Mouse (Mus musculus) kidney, embryonic 14.5 days (tissue): ENCODE results near the gene Actl6b. TPM values are rescaled to one million over a fixed set of nuclear protein-coding genes. Genes with fewer than 3 reads are reported as not detected.

ENCODE experiments used
- ATAC-seq: fragments of 200-750 bp; cut with Nextera tagmentation; 2 replicates; pipeline ENCODE4 v1.8.0; 2017; ENCODE audit warnings: moderate number of reproducible peaks, mild to moderate bottlenecking, moderate TSS enrichment, moderate library complexity; ENCODE audit not compliant: low FRiP score, low TSS enrichment
- H3K27ac ChIP-seq: fragments of 300-500 bp; sonication (generic); 2 replicates; pipeline ENCODE4 v1.5.1; 2014; ENCODE audit warnings: low read depth, mild to moderate bottlenecking, low read length, moderate library complexity, mixed read lengths
- H3K27me3 ChIP-seq: fragments of 300-500 bp; sonication (generic); 2 replicates; pipeline ENCODE4 v1.6.1; 2014; ENCODE audit warnings: mild to moderate bottlenecking, low read length; ENCODE audit not compliant: control insufficient read depth, insufficient read depth
- H3K36me3 ChIP-seq: fragments of 300-500 bp; sonication (generic); 2 replicates; pipeline ENCODE4 v1.6.1; 2014; ENCODE audit warnings: low read length, mixed read lengths; ENCODE audit not compliant: control insufficient read depth, insufficient read depth
- H3K4me1 ChIP-seq: fragments of 300-500 bp; sonication (generic); 2 replicates; pipeline ENCODE4 v1.6.1; 2014; ENCODE audit warnings: low read length, mixed read lengths; ENCODE audit not compliant: control insufficient read depth, insufficient read depth
- H3K4me2 ChIP-seq: fragments of 300-500 bp; sonication (generic); replicated peaks from 2 replicates; pipeline ENCODE4 v1.6.1; 2014; ENCODE audit warnings: low read depth, mild to moderate bottlenecking, low read length
- H3K4me3 ChIP-seq: fragments of 300-500 bp; sonication (generic); 2 replicates; pipeline ENCODE4 v1.5.1; 2014; ENCODE audit warnings: mild to moderate bottlenecking, low read length
- H3K9ac ChIP-seq: fragments of 300-500 bp; sonication (generic); 2 replicates; pipeline ENCODE4 v1.6.1; 2014; ENCODE audit warnings: low read depth, mild to moderate bottlenecking, low read length, moderate library complexity
- H3K9me3 ChIP-seq: fragments of 300-500 bp; sonication (generic); 2 replicates; pipeline ENCODE4 v1.6.1; 2016; ENCODE audit warnings: low read length; ENCODE audit not compliant: control insufficient read depth
- WGBS: fragments of 180-500 bp; shearing (Covaris S2); extraction: QIAGEN DNeasy Blood & Tissue Kit; methylation state at CpG from one replicate; pipeline ENCODE4 v1.1.7; 2014; 5-methylcytosine and 5-hydroxymethylcytosine counted together
- polyA plus RNA-seq: library from polyadenylated mRNA; unstranded; fragments of >200 nt; fragmentation: Nextera tagmentation; extraction: Ambion mirVana; gene quantifications from 2 replicates; pipeline ENCODE4 v1.2.1, GENCODE M21; 2014

Actl6b gene
- polyA plus RNA-seq, 1 experiment from 2014 or later = not detected

- Histone ChIP-seq H3K4me2 (no peak overlapping the region), H3K9me3 (no peaks in the 10 kb centered on the region), H3K27ac (no peak overlapping the region), H3K27me3 (no peaks in the 10 kb centered on the region), H3K4me1 (no peaks in the 10 kb centered on the region), H3K9ac (no peak overlapping the region), H3K4me3 (no peak overlapping the region), H3K36me3 (no peaks in the 10 kb centered on the region)
- no peak for ATAC-seq
- 69% methylated on average over 6 of the region's 6 CpGs for WGBS
Measured at GRCm38 (mm10) chr5:137565744-137566143, 12.4 kb downstream of the Actl6b start.

GRCm38 (mm10) chr5:137566416-137566815 lies 13.1 kb downstream of the Actl6b start:
- H3K9me3 ChIP-seq = no peaks in the 10 kb centered on the region
- H3K27ac ChIP-seq = no peak overlapping the region
- no peak overlapping the region for H3K9ac ChIP-seq
- H3K4me3 ChIP-seq = no peak overlapping the region
- no peak for ATAC-seq
- no peaks in the 10 kb centered on the region for H3K27me3 ChIP-seq
- no peak overlapping the region for H3K4me2 ChIP-seq
- H3K36me3 ChIP-seq = no peaks in the 10 kb centered on the region
- no peaks in the 10 kb centered on the region for H3K4me1 ChIP-seq
- WGBS = 96% methylated on average over 5 of the region's 5 CpGs

DNA sequence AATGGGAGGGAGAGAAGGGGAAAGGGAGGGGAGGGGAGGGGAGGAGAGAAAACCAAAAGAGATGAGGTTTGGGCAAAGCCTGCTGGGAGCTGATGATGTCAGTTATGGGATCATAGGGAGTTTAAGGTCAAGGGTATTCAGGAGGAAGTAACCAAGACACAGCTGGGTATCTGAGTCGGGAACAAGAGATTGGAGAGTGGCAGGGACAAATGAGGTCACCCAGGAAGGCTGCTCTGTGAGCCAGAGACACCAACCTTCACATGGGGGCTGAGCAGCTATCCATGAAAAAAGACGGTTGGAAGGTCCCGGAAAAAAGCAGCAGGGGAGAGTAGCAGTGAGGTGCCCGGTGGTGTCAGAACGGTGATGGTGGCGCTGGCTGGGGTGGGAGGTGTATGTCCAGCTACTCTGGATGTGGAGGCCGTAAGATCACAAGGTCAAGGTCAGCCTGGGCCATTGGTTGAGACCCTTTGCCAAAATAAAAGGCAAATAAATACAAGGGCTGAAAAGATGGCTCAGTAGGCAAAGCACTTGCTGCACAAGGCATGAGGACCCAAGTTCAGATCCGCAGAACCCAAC lies 15.0 kb downstream of the Actl6b start:
- 79% methylated on average over 8 of the region's 8 CpGs for WGBS

GRCm38 (mm10) chr5:137569031-137569430 lies 15.7 kb downstream of the Actl6b start:
- WGBS = 68% methylated on average over 12 of the region's 12 CpGs
- no peaks in the 10 kb centered on the region for H3K4me1 ChIP-seq
- no peaks in the 10 kb centered on the region for H3K9me3 ChIP-seq
- H3K4me2 ChIP-seq = no peak overlapping the region
- no peak overlapping the region for H3K27ac ChIP-seq
- no peaks in the 10 kb centered on the region; the same call in 1 of the 2 replicates for H3K27me3 ChIP-seq
- no peaks in the 10 kb centered on the region for H3K36me3 ChIP-seq
- no peak; the same call in 1 of the 2 replicates for ATAC-seq
- H3K4me3 ChIP-seq = no peak overlapping the region
- H3K9ac ChIP-seq = no peak overlapping the region

More for the DNA sequence above, 15.0 kb downstream of the Actl6b start:
- no peak overlapping the region for H3K9ac ChIP-seq
- no peaks in the 10 kb centered on the region for H3K36me3 ChIP-seq
- H3K27ac ChIP-seq = no peak overlapping the region
- no peak for ATAC-seq
- H3K27me3 ChIP-seq = no peaks in the 10 kb centered on the region
- no peak overlapping the region for H3K4me3 ChIP-seq
- no peak overlapping the region for H3K4me2 ChIP-seq
- no peaks in the 10 kb centered on the region for H3K4me1 ChIP-seq
- no peaks in the 10 kb centered on the region for H3K9me3 ChIP-seq

DNA sequence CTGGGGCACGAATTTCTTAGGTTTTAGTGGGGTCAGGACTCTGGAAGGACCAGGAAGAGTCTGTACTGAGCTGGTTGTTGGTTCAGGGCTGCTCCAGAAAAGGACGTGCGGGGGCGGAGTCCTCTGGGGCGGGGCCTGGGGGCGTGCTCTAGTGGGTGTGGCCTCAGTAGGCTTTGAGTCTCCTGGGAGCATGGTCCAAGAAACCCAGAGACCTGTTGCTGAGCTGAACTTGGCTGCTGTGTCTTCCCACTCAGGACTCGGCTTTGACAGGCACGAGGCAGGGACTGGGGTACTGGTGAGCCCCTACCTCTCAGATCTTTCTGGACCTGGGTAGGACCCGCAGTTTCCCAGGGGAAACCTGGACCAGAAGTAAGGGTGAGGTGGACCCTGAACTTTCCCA lies 16.3 kb downstream of the Actl6b start, which contains the start of gene Tfr2:
Gene Tfr2 (plus strand): TSS at position 176 of the 400 bp plus-strand sequence.
- no peak within 1 kb of the TSS for H3K4me3 ChIP-seq
- WGBS = 30% methylated on average over 9 of the region's 9 CpGs
- no peak for ATAC-seq
- no peak within 1 kb of the TSS for H3K27ac ChIP-seq
- H3K9me3 ChIP-seq = no peaks in the 10 kb centered on the region
- H3K27me3 ChIP-seq = peaks cover 3% of the 10 kb centered on the region; the same call in 1 of the 2 replicates
- no peak within 1 kb of the TSS for H3K4me2 ChIP-seq
- no peak within 1 kb of the TSS for H3K9ac ChIP-seq
- no peaks in the 10 kb centered on the region for H3K4me1 ChIP-seq
- no peaks in the 10 kb centered on the region for H3K36me3 ChIP-seq

- Histone ChIP-seq H3K36me3 (no peaks in the 10 kb centered on the region), H3K4me1 (no peaks in the 10 kb centered on the region), H3K9me3 (peaks cover 2% of the 10 kb centered on the region; the same call in 1 of the 2 replicates), H3K4me3 (no peak overlapping the region), H3K9ac (no peak overlapping the region), H3K27ac (no peak overlapping the region), H3K4me2 (no peak overlapping the region), H3K27me3 (peaks cover 3% of the 10 kb centered on the region; the same call in 1 of the 2 replicates)
- no peak for ATAC-seq
- WGBS = 49% methylated on average over 7 of the region's 7 CpGs
Measured at GRCm38 (mm10) chr5:137570181-137570580, 16.9 kb downstream of the Actl6b start.

GRCm38 (mm10) chr5:137570691-137571586 lies 17.6 kb downstream of the Actl6b start:
- WGBS = 77% methylated on average over 17 of the region's 17 CpGs
- no peaks in the 10 kb centered on the region for H3K36me3 ChIP-seq
- no peak overlapping the region for H3K27ac ChIP-seq

DNA sequence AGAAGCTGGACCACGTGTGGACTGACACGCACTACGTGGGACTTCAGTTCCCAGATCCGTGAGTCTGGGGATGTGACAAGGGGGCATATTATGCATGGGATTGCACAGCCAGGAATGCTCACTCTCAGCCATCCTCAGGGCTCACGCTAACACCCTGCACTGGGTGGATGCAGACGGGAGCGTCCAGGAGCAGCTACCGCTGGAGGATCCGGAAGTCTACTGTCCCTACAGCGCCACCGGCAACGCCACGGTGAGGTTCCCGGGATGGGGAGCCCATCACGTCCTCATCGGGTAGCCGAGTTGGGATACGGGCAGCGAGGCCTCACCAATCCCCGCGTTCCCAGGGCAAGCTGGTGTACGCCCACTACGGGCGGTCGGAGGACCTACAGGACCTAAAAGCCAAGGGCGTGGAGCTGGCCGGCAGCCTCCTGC lies 21.2 kb downstream of the Actl6b start:
- Histone ChIP-seq H3K36me3 (no peaks in the 10 kb centered on the region), H3K27me3 (peaks cover 3% of the 10 kb centered on the region; the same call in 1 of the 2 replicates), H3K27ac (no peak overlapping the region), H3K4me2 (peak overlapping the region; percentile 51), H3K9ac (peak overlapping the region; percentile 47), H3K4me1 (no peaks in the 10 kb centered on the region), H3K4me3 (peak overlapping the region; percentile 28; the same call in 1 of the 2 replicates), H3K9me3 (peaks cover 2% of the 10 kb centered on the region; the same call in 1 of the 2 replicates)
- ATAC-seq = peak; percentile 74
- 6% methylated on average over 27 of the region's 27 CpGs for WGBS

More at GRCm38 (mm10) chr5:137570691-137571586, 17.6 kb downstream of the Actl6b start:
- no peaks in the 10 kb centered on the region for H3K4me1 ChIP-seq
- H3K27me3 ChIP-seq = peaks cover 3% of the 10 kb centered on the region; the same call in 1 of the 2 replicates
- peaks cover 2% of the 10 kb centered on the region; the same call in 1 of the 2 replicates for H3K9me3 ChIP-seq
- no peak overlapping the region for H3K9ac ChIP-seq
- no peak overlapping the region for H3K4me2 ChIP-seq
- no peak overlapping the region for H3K4me3 ChIP-seq
- no peak for ATAC-seq
